In the genomic region with DNA sequence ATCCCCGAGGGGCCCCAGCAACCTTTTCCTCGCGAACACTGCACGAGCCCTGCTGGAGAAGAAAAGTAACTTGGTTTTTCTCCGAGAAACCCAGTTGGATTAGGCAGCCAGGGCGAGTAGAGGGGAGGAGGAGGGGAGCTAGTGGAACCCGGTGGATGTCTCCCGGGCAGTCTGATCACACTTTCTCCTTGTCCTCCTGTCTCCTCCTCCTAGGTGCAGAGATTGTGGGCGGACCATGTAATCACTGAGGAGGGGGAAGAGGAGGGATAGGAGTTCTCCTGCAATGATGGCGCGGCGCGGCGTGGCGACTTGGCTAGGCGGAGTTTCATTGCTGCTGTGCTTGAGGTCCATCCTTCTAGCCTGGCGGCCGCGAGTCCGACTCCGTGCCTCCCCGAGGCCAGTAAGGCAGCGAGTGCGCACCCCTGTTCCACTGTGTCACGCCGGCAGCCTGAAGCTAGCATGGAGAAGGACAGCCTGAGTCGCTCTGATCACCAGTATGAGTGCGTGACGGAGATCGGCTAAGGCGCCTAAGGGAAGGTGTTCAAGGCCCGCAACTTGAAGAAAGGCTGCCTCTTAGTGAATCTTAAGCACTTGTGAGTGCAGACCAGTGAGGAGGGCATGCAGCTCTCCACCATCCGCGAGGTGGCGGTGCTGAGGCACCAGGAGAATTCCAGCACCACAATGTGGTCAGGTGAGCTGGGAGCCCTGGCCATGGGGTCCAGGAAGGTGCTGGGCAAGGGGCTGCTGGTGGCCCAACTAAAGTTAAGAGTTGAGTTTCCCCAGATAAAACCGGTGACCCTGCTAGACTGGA, we compare ENCODE assay signal across 9 mouse cellular contexts. TPM values are rescaled to one million over a fixed set of nuclear protein-coding genes. Genes with fewer than 3 reads are reported as not detected.
DNase-seq lines count a peak whose midpoint lies in the region; ATAC-seq and TF ChIP-seq lines count a peak whose summit lies in the region.
"Not testable (repeated sequence)": the region's sequence is repeated elsewhere in the genome, so short reads cannot be mapped to it uniquely, and the experiment has no call there.
"Had no signal": no experiment of that assay in that cellular context is flagged by ENCODE, and none has a peak within 500 bp of the region (broad histone marks: within the 10 kb centered on the region; RNA-seq: fewer than 3 reads in every experiment).

No protein-coding gene starts in this region.

- not testable (repeated sequence) for H3K9me3 ChIP-seq in ES-Bruce4 (replicated peaks; ENCODE audit: control insufficient read depth, insufficient read depth, low read length, poor library complexity, severe bottlenecking); forebrain, postnatal 0 days (ENCODE audit: low read length); heart, postnatal 0 days (replicated peaks; ENCODE audit: control insufficient read depth, low read length); kidney, embryonic 16.5 days (ENCODE audit: low read length)

- not testable (repeated sequence) for H3K27ac ChIP-seq in ES-Bruce4 (ENCODE audit: insufficient read depth, low read length); forebrain, postnatal 0 days (ENCODE audit: low read depth, low read length); heart, postnatal 0 days (ENCODE audit: low read depth); kidney, embryonic 16.5 days (ENCODE audit: low read length)

- not testable (repeated sequence) for H3K9ac ChIP-seq in ES-Bruce4 (ENCODE audit: low read depth, poor library complexity, severe bottlenecking); forebrain, postnatal 0 days; heart, postnatal 0 days (replicated peaks; ENCODE audit: low read depth, low read length); kidney, embryonic 16.5 days (replicated peaks; ENCODE audit: low read length)

- TF ChIP-seq POLR2A in ES-Bruce4 (IDR thresholded peaks at IDR 0.05; ENCODE audit: insufficient read depth, low read length): not testable (repeated sequence)

- intact Hi-C loops in left cerebral cortex, postnatal 14 days (cut with DNase I): not testable (repeated sequence)

- peak; percentile 17 to 48 for DNase-seq in cerebellum, postnatal 25 days
- peak; percentile 13 for DNase-seq in forebrain, postnatal 0 days
- not testable (repeated sequence) for DNase-seq in heart, postnatal 0 days (ENCODE audit: low spot score)
- peak; percentile 70 to 73 for DNase-seq in left cerebral cortex, postnatal 14 days (ENCODE audit: low spot score in 2 of 2)
- DNase-seq in lung, postnatal 10 days: peak; percentile 28
- peak; percentile 46 for DNase-seq in retina, postnatal 1 day

- not testable (repeated sequence) for H3K27me3 ChIP-seq in ES-Bruce4 (ENCODE audit: control insufficient read depth, insufficient read depth, low read length, poor library complexity, severe bottlenecking); forebrain, postnatal 0 days (ENCODE audit: insufficient read depth, low read length); heart, postnatal 0 days (ENCODE audit: control insufficient read depth, insufficient read depth, low read length); kidney, embryonic 16.5 days (ENCODE audit: insufficient read depth, low read length)

- WGBS in forebrain, postnatal 0 days: under 1% methylated on average over 19 of the region's 36 CpGs
- 0% methylated on average over 19 of the region's 36 CpGs for WGBS in heart, postnatal 0 days
- WGBS in kidney, embryonic 16.5 days: under 1% methylated on average over 18 of the region's 36 CpGs

- peak overlapping the region; percentile 52 for H3K4me3 ChIP-seq in ES-Bruce4 (ENCODE audit: low read depth, low read length)
- H3K4me3 ChIP-seq in forebrain, postnatal 0 days (ENCODE audit: low read depth, low read length): peak overlapping the region; percentile 20; the same call in 1 of the 2 replicates
- 0 out of 2 replicates have a peak overlapping the region, but pooled peaks have one; percentile 9 for H3K4me3 ChIP-seq in heart, postnatal 0 days (ENCODE audit: low read depth, low read length)
- H3K4me3 ChIP-seq in kidney, embryonic 16.5 days (ENCODE audit: low read length): peak overlapping the region; percentile 26

- ATAC-seq in forebrain, postnatal 0 days: peak; percentile 91
- not testable (repeated sequence) for ATAC-seq in heart, postnatal 0 days (ENCODE audit: insufficient read depth, low read depth)
- peak; percentile 92 for ATAC-seq in kidney, embryonic 16.5 days (ENCODE audit: low FRiP score, low TSS enrichment)

- not testable (repeated sequence) for H3K4me1 ChIP-seq in ES-Bruce4 (ENCODE audit: control insufficient read depth, insufficient read depth, low read length); forebrain, postnatal 0 days (ENCODE audit: insufficient read depth); heart, postnatal 0 days (ENCODE audit: control insufficient read depth, insufficient read depth); kidney, embryonic 16.5 days (ENCODE audit: insufficient read depth, low read length)

- H3K36me3 ChIP-seq in ES-Bruce4 (ENCODE audit: control insufficient read depth, insufficient read depth, low read length, poor library complexity, severe bottlenecking); forebrain, postnatal 0 days (ENCODE audit: insufficient read depth); heart, postnatal 0 days (replicated peaks; ENCODE audit: control insufficient read depth, insufficient read depth, low read length); kidney, embryonic 16.5 days (ENCODE audit: insufficient read depth, low read length): not testable (repeated sequence)

- not testable (repeated sequence) for TF ChIP-seq EP300 in ES-Bruce4 (IDR thresholded peaks at IDR 0.05; ENCODE audit: insufficient read depth, low read depth, low read length); heart, postnatal 0 days (IDR thresholded peaks at IDR 0.05; ENCODE audit: low read depth)

- not testable (repeated sequence) for TF ChIP-seq CTCF in ES-Bruce4 (IDR thresholded peaks at IDR 0.05; ENCODE audit: low read depth, low read length)
- peak; percentile 50 for TF ChIP-seq CTCF in forebrain, postnatal 0 days (IDR thresholded peaks at IDR 0.05; ENCODE audit: low read depth)
- TF ChIP-seq CTCF in heart, postnatal 0 days (IDR thresholded peaks at IDR 0.05; ENCODE audit: low read depth): peak; percentile 28

- peak overlapping the region; percentile 41 for H3K4me2 ChIP-seq in forebrain, postnatal 0 days (ENCODE audit: low read depth)
- H3K4me2 ChIP-seq in heart, postnatal 0 days (ENCODE audit: low read depth, low read length): peak overlapping the region; percentile 39
- peak overlapping the region; percentile 48 for H3K4me2 ChIP-seq in kidney, embryonic 16.5 days (replicated peaks; ENCODE audit: low read depth, low read length)

RNA-seq across cellular contexts. Expression of a gene that starts 13.6 kb away (rescaled TPM):
- not detected in 2 replicates for polyA plus RNA-seq in ES-Bruce4 (2011; ENCODE audit: insufficient read depth, insufficient read length, low read depth, missing spikeins)
- 0.31 TPM in 1 of 2 replicates, not detected in the other for total RNA-seq in forebrain, postnatal 0 days (2014; rRNA removed)
- 0.13 and 0.16 TPM in 2 replicates for polyA plus RNA-seq in forebrain, postnatal 0 days (2015; fragmentation: Nextera tagmentation; extraction: Ambion mirVana)
- not detected in 2 replicates for total RNA-seq in heart, postnatal 0 days (2014; rRNA removed; ENCODE audit: low replicate concordance)
- polyA plus RNA-seq in heart, postnatal 0 days (2015; fragmentation: Nextera tagmentation; extraction: Ambion mirVana): not detected in 2 replicates
- not detected in 2 replicates for polyA plus RNA-seq in kidney, embryonic 16.5 days (2015; fragmentation: Nextera tagmentation; extraction: Ambion mirVana)
- total RNA-seq in left cerebral cortex, postnatal 14 days (2021): under 1 TPM in 1 of 2 experiments, not detected in 1; 0.22 TPM
- polyA plus RNA-seq: small intestine, adult 2 months had no signal
